Mouse (Mus musculus) olfactory bulb, adult 2 months (tissue): ENCODE results near the gene Qk. TPM values are rescaled to one million over a fixed set of nuclear protein-coding genes. Genes with fewer than 3 reads are reported as not detected.

Experiments used
- H3K27ac ChIP-seq: fragments of 200-500 bp; 2 replicates; pipeline ENCODE4 v1.5.1; 2012; ENCODE audit warnings: low read depth, low read length; ENCODE audit not compliant: insufficient read depth
- H3K4me1 ChIP-seq: fragments of 200-500 bp; 2 replicates; pipeline ENCODE4 v1.6.1; 2012; ENCODE audit warnings: low read length; ENCODE audit not compliant: control insufficient read depth, insufficient read depth
- H3K4me3 ChIP-seq: fragments of 200-500 bp; 2 replicates; pipeline ENCODE4 v1.5.1; 2012; ENCODE audit warnings: mild to moderate bottlenecking, low read depth, low read length, moderate library complexity; ENCODE audit not compliant: insufficient read depth
- CTCF ChIP-seq: fragments of 200-500 bp; IDR thresholded peaks from 2 replicates; pipeline ENCODE4 v1.5.1; 2012; ENCODE audit warnings: low read depth, mild to moderate bottlenecking, low read length, moderate library complexity; ENCODE audit not compliant: insufficient read depth
- POLR2A ChIP-seq: fragments of 200-500 bp; IDR thresholded peaks from 2 replicates; pipeline ENCODE4 v1.6.1; 2012; ENCODE audit warnings: mild to moderate bottlenecking, low read depth, low read length, moderate library complexity; ENCODE audit not compliant: insufficient read depth
- WGBS: fragments of 180-500 bp; shearing (Covaris S2); methylation state at CpG from one replicate; pipeline ENCODE4 v1.1.7; 2018; 5-methylcytosine and 5-hydroxymethylcytosine counted together
- polyA plus RNA-seq: library from polyadenylated mRNA; stranded (reverse); fragments of >200 nt; gene quantifications from 2 replicates; pipeline ENCODE4 v1.2.4, GENCODE M21; 2012; ENCODE audit warnings: low replicate concordance; ENCODE audit not compliant: missing spikeins, insufficient read depth, insufficient read length

Gene Qk
- polyA plus RNA-seq, 1 experiment, result 194 TPM

GRCm38 (mm10) chr17:10300968-10301795, 18.5 kb downstream of the Qk start:
- TF ChIP-seq POLR2A (no peak), CTCF (no peak)
- no peak overlapping the region for H3K4me3 ChIP-seq
- peaks cover 4% of the 10 kb centered on the region for H3K4me1 ChIP-seq
- H3K27ac ChIP-seq, result no peak overlapping the region
- WGBS, result 20% methylated on average over 4 of the region's 4 CpGs

- TF ChIP-seq POLR2A (no peak), CTCF (no peak)
- 10% methylated on average over 1 of the region's 1 CpGs for WGBS
- Histone ChIP-seq H3K4me3 (no peak overlapping the region), H3K27ac (no peak overlapping the region), H3K4me1 (peaks cover 4% of the 10 kb centered on the region)
Observed at GRCm38 (mm10) chr17:10299396-10299795, 20.3 kb downstream of the Qk start.

DNA sequence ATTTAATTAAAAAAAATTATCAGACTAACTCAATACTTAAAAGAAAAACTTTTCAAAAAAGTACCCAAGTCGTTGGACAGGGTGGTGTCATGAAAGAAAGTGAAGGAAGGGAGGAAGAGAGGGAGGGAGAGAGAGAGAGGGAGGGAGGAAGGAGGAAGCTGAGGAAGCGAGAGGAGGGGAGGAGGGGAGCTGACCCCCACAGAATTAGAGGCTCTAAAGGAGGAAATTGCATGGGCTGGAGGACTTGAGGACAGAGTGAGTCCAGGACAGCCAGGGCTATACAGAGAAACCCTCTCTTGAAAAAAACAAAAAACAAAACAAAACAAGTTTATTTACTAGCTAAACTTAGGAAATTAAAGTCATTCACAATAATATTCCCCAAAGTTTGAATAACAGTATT, 27.1 kb downstream of the Qk start:
- WGBS, result 42% methylated on average over 2 of the region's 2 CpGs
- no peak for TF ChIP-seq CTCF
- TF ChIP-seq POLR2A, result no peak
- H3K27ac ChIP-seq, result no peak overlapping the region
- no peak overlapping the region for H3K4me3 ChIP-seq
- H3K4me1 ChIP-seq, result peaks cover 2% of the 10 kb centered on the region; the same call in 1 of the 2 replicates

- no peak overlapping the region for H3K4me3 ChIP-seq
- no peak overlapping the region for H3K27ac ChIP-seq
- no peak for TF ChIP-seq CTCF
- TF ChIP-seq POLR2A, result no peak
- H3K4me1 ChIP-seq, result no peaks in the 10 kb centered on the region
- 18% methylated on average over 2 of the region's 2 CpGs for WGBS
Observed at GRCm38 (mm10) chr17:10284772-10285171, 34.9 kb downstream of the Qk start.

DNA sequence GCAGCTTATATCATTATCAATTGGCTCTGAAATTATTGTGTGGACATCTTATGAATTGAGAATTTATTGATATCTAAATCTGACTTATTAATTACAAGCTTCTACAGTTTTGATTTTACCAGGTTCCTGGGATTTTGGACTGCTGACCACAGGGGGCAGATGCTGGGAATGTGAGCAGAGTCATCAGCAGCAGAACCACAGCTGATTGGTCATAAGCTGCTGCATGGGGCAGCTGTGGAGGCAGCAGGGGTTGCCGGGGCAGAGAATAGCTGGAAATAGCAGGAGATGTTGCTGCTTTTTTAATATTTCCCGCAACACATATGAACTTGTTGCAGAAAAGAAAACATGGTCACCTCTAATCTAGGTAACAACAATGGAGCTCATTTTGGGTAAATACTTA, 40.1 kb downstream of the Qk start:
- TF ChIP-seq CTCF, result no peak
- TF ChIP-seq POLR2A, result no peak
- H3K4me3 ChIP-seq, result no peak overlapping the region
- WGBS, result 47% methylated on average over 2 of the region's 2 CpGs
- no peak overlapping the region for H3K27ac ChIP-seq
- peaks cover 2% of the 10 kb centered on the region; the same call in 1 of the 2 replicates for H3K4me1 ChIP-seq

GRCm38 (mm10) chr17:10269518-10269917, 50.1 kb downstream of the Qk start:
- TF ChIP-seq POLR2A (no peak), CTCF (no peak)
- 26% methylated on average over 3 of the region's 3 CpGs for WGBS
- H3K27ac ChIP-seq, result no peak overlapping the region

DNA sequence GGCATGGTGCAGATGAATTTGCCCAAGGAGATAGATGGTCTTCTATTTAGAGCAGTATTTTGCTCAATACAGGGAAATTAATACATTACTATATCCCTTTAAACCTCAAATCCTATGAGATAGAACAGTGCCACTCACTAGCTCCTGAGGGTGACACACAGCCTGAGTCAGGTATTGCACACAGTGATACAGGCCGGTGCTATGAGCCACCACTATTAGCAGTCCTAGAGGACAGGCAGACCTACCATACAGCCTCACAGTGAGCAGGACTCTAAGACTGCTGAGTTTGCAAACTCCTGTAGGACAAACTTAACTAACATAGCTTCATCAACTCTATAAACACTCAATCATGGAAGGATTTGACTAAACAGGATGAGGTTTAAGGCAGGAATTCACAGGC, 51.2 kb downstream of the Qk start:
- H3K4me3 ChIP-seq, result no peak overlapping the region
- WGBS, result 35% methylated on average over 1 of the region's 1 CpGs
- no peak overlapping the region for H3K27ac ChIP-seq
- H3K4me1 ChIP-seq, result peaks cover 2% of the 10 kb centered on the region
- no peak for TF ChIP-seq POLR2A

More at GRCm38 (mm10) chr17:10269518-10269917, 50.1 kb downstream of the Qk start:
- H3K4me1 ChIP-seq, result peaks cover 2% of the 10 kb centered on the region
- no peak overlapping the region for H3K4me3 ChIP-seq

GRCm38 (mm10) chr17:10266207-10266606, 53.4 kb downstream of the Qk start:
- no peak for TF ChIP-seq POLR2A
- TF ChIP-seq CTCF, result no peak
- Histone ChIP-seq H3K27ac (no peak overlapping the region), H3K4me1 (peaks cover 2% of the 10 kb centered on the region), H3K4me3 (no peak overlapping the region)
- WGBS, result 47% methylated on average over 4 of the region's 4 CpGs

DNA sequence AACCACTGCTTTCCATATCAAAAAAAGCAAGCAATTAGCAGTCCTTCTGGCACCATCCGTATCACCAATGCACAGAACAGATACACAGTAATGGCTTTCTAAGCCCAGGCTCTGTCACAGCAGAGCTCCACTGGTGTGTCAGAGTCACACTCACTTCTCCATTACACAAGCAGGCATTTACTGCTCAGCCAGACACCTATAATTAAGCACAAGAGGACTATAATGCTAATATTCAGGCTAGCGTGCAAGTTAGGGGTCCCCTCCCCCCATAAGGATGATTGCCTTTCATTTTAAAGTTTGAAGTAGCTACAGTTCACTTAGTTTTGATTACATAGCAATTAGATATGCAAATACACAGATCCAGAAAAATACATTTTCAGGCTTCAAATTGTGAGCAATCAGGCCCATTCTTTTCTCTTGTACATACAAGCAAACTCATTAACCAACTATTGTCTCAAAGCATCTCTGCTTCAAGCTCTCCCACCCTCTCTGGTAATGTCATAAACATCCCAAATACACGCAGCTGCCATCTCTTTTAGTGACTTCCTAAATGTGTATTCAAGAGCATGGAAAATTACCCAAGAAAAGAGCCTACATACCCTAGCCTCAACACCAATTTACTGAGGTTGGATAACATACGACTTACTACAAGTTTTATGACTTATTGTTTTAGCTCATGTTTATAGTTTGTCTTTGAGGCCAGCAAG, 68.2 kb downstream of the Qk start:
- TF ChIP-seq POLR2A (no peak), CTCF (no peak)
- H3K27ac ChIP-seq, result no peak overlapping the region
- no peak overlapping the region for H3K4me3 ChIP-seq
- WGBS, result 23% methylated on average over 4 of the region's 4 CpGs
- H3K4me1 ChIP-seq, result peaks cover 2% of the 10 kb centered on the region; the same call in 1 of the 2 replicates
